Mouse (Mus musculus) lung, adult 2 months (tissue): ENCODE data around the gene Gm28308.

ENCODE experiments used
- CTCF ChIP-seq: fragments of 200-500 bp; IDR thresholded peaks from 2 replicates; pipeline ENCODE4 v1.5.1; 2011; ENCODE audit warnings: mild to moderate bottlenecking, low read length, control low read depth; ENCODE audit not compliant: insufficient read depth
- POLR2A ChIP-seq: fragments of 200-500 bp; IDR thresholded peaks from 2 replicates; pipeline ENCODE4 v1.6.1; 2011; ENCODE audit warnings: low read depth, mild to moderate bottlenecking, control low read depth, low read length, borderline replicate concordance; ENCODE audit errors: extremely low read depth

GRCm38 (mm10) chr6:52220003-52220864, 7.1 kb upstream of the Gm28308 start:
- TF ChIP-seq POLR2A (no peak), CTCF (no peak)
